Mouse (Mus musculus): Measurements from ENCODE around the gene Upf3b. TPM values are rescaled to one million over a fixed set of nuclear protein-coding genes. Genes with fewer than 3 reads are reported as not detected.
A peak's percentile ranks its signal among the peaks of the same experiment; 100 is the strongest.
"Not testable (repeated sequence)": the region's sequence is repeated elsewhere in the genome, so short reads cannot be mapped to it uniquely, and the experiment has no call there.

Gene Upf3b
- total RNA-seq (2021), result 10 to 100 TPM; 19.9 to 22.7 TPM

DNA sequence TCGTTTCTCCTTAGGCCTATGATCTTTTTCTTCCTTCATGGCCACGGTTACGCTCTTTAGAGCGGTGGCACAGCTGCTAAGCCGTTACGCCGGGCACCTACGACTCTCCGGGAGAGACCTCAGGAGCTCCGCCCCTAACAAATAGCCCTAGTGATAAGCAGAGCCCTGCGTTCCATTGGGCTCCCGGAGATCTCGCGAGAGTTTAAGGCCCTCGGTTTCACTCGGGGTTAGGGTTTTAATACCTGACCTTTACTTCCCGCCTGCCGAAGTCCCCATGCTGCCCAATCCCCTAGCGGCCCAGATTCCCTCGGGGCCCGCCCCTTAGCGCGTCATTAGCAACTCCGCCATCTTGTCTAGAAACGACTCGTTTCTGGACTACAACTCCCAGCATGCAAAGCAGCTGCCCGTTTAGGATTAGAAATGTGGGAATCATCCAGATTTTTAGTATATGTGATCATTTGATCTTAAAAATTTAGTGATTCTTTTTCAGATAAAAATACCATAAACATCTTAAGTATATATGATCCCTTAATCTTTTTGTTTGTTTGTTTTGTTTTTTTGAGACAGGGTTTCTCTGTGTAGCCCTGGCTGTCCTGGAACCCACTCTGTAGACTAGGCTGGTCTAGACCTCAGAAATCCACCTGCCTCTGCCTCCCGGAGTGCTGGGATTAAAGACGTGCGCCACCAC lies at the start of gene Upf3b:
Gene Upf3b, minus strand, starts transcription at position 130 of the 688 bp plus-strand sequence.
- peak; percentile 87 to 89 for DNase-seq

DNA sequence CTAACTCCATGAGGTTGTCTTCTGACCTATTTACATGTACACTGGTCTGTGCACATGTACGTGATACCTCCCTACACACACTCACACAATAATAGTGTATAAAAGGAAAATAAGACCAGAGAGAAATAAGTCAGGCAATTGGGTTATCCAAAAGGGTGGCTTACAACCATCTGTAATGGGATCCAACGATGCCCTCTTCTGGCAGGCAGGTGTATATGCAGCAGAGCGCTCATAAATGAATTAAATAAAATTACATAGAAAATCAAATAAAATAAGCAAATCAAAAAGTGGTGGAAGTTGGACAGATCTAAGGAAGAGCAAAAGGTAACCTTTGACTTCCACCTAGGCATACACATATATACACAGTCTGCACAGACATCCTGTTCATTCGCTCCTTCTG lies 47.7 kb upstream of the Upf3b start:
- DNase-seq, result no peak

DNA sequence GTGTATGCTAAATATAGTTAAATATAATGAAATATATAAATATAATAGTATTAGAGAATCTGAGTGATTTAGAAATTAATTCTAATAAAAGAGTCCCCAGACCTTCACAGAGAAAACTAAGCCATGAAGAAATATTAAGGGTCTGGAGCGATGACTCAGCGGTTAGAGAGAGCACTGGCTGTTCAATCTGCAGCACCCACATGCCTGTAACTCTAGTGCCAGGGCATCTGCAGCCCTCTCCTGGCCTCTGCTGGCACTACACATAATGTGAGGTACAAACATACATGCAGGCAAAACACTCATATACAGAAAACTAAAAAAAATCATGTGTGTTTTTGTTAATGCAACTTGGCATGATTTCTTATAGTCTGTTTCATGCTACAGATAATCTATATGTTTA lies 34.8 kb upstream of the Upf3b start:
- DNase-seq, result no peak

DNA sequence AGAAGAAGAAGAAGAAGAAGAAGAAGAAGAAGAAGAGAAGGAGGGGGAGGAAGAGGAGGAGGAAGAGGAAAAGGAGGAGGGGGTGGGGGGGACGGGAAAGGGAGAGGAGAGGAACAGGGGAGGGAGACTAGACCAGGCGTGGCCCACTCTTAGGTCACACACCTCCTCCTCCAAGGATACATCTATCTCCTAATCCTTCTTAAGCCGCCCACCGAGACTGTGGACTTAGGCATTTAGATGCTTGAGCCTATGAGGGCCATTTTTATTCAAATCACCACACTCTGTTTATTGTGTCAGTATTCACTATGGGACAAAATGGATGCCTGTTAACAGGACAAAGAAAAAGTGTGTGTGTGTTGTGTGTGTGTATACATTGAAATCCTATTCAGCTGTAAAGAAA lies 34.4 kb upstream of the Upf3b start:
- not testable (repeated sequence) for DNase-seq

DNA sequence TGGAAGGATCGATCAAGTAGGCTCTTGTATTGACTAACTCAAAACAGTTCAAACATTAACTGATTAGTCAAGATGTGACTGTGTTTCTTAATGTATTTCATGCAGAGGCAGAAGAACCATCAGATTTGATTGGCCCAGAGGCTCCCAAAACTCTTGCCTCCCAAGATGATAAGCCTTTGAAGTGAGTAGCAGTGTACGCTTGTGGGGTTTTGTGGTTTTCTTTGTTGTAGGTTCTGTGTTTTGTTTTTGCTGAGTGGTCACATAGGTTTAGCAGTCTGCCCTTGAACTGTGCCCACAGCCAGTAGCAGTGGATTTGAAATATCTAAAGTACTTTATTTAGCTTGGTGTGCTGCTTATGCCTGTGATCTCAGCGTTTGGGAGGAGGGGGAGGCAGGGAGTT lies 31.6 kb upstream of the Upf3b start:
- DNase-seq, result no peak

DNA sequence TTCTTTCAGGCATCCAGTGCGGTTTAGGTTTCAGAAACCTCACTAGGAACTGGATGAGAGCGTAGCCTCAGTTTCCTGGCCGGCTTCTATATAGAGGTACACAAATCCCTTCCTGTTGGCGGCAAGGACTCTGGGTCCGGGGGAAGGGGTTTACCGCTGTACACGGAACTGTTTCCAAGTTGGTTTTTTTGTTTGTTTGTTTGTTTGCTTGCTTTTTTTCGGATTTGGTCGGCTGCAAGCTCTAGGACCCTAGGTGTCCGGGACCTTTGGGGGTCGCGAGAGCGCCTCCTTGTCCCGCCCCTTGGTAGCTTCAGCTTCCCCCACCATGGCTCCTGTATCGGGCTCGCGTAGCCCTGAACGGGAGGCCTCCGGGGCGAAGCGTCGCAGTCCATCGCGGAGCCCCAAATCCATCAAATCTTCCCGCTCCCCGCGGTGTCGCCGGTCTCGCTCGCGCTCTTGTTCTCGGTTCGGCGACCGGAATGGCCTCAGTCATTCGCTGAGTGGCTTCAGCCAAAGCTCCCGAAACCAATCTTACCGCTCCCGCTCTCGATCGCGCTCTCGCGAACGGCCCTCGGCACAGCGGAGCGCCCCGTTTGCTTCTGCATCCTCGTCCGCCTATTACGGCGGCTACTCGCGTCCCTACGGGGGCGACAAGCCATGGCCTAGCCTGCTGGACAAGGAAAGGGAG lies 16.7 kb upstream of the Upf3b start, which contains the start of gene Nkap:
Gene Nkap, plus strand, starts transcription at position 125 of the 688 bp plus-strand sequence.
- peak; percentile 67 for DNase-seq

DNA sequence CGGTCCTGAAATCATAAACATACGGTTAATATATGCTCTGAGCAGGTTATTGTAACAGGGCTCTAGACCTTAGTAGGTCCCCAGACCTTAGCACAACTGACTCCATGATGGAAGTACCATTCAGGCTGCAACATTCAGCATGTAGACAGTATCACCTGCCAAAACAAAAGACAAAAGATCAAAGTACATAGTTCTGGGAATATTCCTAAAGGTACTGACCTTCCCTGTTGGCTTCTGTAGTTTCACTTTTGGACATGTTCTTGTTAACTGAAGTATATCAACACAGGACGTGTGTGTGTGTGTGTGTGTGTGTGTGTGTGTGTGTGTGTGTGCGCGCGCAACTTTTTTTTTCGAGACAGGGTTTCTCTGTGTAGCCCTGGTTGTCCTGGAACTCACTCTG lies 15.4 kb upstream of the Upf3b start:
- no peak for DNase-seq

DNA sequence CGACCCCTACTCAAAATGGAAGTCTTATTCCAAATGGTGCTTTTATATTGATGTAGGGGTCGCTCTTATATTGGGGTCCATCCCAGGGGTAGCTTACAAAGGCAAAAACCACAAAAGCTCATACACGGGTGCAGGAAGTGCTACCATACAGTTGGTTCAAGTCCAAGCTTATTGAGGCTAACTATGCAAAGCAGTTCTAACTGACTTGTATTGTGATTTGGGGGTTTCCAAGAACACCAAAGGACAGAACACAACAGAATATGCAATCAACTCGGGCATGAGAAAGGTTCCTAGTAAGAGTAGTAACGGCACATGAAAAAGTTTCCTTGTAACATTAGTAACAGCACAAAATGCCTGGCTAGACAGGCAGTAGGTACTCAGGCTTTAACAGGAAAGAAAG lies 10.1 kb upstream of the Upf3b start:
- DNase-seq, result no peak

DNA sequence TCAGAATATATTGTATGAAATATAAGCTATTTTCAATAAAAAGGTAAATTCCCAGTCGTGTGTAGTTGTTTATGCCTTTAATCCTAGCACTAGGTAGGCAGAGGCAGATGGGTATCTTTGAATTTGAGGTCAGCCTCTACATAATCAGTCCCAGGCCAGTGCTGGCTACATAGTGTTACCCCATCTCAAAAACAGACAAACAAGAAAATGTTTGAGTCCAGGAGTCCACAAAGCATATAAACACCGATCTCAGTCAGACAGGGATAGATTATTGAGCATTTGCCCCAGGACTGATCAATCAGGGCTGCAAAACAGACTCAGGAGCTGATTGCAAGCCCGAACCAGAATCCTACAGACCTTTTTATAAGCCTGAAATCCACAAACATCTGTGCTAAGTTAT lies 9.5 kb upstream of the Upf3b start:
- no peak for DNase-seq

DNA sequence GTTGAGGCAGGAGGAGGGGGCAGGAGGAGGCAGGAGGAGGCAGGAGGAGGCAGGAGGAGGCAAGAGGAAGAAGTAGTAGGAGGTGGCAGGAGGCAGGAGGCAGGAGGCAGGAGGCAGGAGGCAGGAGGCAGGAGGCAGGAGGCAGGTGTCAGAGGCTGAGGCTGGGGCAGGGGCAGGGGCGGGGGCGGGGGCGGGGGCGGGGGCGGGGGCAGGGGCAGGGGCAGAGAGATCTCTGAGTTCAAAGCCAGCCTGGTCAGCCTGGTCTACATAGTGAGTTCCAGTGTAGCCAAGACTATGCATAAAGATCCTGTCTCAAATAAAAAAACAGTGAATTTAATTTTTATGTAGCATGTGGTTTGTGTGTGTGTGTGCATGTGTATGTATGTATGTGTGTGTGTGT lies 7.0 kb upstream of the Upf3b start:
- DNase-seq, result no peak

DNA sequence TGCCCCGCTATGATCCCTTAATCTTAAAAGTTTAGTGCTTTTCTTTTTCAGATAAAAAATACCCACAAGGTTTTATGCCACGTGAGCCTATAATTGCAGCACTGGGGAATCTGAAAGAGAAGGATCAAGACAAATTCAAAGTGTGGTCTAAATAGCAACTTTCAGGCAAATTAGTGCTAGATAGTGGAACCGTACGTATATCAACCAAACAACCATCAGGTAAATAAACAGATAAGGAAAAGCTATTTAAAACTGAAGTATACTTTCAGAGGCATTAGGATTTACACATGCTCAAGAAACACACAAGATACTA lies 715 bp upstream of the Upf3b start:
- DNase-seq, result no peak

DNA sequence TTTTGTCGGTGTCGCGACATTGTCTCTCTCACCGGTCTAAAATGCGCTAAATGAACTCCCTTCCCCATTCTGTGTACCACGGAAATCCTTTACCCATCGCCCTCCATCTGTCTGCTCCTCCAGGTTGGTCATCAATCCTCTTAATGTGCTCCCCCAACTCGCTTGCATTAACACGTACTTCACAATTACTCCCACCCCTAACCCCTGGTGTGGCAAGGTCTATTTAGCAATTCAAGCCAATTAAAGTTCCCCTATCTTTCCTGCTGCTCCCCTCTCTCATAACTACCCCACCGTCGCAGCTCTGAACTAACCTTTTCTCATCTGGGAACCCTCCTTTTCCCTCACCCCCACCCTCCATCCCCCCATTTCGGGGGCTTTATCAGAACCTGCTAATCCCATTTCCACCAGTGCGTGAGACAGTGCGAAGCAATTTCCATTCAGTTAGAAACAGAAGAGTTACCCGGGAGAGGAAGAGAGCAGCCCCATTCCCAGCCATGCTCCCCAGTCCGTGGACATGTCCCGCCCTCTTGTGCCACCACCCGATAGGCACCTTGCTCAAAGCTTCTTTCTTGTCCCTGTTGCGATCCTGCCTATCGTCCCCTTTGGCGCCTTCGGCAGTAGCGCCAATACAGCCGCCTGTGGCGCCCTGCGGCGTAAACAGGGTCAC lies 463 bp downstream of the Upf3b start:
- DNase-seq, result no peak

DNA sequence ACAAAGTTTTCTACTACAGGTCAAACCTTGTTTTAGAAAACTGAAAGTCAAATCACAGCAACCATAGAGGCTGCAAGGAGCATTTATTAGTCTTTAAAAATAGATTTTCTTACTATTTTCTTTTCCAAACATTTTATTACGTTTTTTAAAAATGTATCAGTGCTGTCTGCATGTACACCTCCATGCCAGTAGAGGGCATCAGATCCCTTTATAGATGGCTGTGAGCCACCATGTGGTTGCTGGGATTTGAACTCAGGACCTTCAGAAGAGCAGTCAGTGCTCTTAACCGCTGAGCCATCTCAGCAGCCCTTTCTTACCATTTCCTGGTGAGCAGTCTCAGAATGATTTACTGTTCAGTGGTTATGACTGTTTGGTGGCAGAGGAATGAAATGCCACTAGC lies 6.3 kb downstream of the Upf3b start:
- no peak for DNase-seq

DNA sequence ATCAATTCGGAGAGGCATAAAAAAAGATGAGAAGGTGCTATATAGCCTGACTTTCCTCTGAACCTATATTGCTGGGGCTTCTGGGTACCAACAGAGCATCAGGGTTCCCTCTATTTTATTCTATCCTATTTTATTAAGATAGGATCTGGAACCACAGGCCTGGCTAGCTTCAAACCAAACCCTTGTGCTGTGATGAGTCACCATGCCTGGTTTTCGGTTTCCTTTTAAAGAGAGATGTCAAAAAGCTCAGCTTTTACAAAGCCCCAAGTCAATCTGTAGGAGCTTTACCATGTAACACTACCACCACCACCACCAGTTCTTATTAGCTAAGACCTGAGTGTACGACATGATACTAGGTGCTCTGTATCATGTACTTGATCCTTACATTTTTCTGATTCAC lies 11.4 kb downstream of the Upf3b start:
- DNase-seq, result no peak

DNA sequence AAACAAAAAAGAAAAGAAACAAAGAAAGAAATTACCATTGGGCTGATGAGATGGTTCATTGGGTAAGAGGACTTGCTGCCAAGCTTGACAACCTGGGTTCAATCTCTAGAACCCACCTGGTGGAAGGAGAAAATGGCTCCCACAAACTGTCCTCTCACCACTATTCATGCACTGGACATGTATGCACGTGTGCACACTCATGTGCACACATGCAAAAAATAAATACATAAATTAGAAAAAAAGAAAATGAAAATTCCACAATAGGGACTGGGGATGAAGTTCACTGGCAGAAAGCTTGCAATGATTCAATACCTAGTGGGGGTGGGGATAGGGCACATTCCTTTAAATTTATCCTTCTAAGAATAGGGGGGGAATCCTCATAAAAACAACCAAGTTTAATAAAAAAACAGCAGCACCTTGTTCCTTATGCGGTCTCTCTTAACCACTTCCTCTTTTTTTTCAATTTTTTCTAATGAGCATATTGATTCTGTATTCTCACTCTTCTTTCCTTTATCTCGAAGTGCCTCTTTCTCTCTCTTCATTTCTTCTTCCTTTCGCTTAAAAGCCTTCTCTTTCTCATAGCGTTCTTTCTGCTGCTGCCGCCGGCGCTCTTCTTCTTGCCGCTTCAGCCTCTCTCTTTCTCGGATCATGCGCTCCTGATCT lies 14.9 kb downstream of the Upf3b start:
- no peak for DNase-seq

DNA sequence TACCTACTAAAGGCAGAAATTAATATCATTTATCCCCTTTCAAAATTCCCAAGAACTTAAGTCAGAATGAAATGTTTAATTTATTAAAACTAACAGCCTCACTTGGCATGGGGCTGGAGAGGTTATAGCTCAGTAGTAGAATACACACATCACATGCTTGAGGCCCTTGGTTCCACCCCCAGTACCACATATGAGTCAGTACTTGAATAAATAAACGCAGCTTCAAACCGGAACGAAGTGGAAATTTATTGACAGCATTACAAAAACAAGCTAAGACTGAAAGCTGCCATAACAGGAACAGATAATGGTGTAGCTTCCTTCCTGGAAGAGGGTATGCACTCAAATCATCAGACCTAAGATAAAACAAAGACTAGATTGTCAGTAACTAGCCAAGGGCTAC lies 18.7 kb downstream of the Upf3b start:
- no peak for DNase-seq

DNA sequence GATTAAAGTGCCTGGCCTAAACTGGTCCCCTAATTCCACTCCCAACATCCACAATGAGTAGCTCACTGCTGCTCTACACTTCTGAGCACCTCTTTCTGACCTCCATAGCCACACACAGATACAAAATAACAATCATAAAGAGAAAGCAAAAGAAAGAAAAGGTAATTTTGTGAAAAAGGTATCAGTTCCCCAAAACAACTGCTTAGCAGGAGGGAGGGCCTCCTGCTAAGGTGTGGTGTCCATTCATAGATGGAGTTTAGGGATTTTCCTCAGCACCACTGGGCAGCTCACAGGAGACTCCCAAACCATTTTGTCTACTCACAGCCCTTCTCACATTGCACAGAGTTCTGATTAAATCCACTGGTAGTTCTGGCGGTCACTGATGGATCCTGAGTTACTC lies 21.3 kb downstream of the Upf3b start:
- no peak for DNase-seq

DNA sequence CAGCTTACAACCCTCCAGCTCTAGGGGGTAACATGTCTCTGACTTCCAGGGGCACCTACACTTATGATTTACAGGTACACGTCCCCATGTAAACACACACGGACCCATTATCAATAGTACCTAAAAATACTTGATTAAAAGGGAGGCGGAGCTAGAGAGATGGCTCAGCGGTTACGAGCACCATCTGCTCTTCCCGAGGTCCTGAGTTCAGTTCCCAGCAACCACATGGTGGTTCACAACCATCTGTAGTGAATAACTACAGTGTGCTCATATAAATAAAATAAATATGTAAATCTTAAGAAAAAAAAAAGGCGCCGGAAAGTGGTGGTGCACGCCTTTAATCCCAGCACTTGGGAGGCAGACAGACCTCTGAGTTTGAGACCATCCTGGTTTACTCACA lies 24.5 kb downstream of the Upf3b start:
- no peak for DNase-seq

DNA sequence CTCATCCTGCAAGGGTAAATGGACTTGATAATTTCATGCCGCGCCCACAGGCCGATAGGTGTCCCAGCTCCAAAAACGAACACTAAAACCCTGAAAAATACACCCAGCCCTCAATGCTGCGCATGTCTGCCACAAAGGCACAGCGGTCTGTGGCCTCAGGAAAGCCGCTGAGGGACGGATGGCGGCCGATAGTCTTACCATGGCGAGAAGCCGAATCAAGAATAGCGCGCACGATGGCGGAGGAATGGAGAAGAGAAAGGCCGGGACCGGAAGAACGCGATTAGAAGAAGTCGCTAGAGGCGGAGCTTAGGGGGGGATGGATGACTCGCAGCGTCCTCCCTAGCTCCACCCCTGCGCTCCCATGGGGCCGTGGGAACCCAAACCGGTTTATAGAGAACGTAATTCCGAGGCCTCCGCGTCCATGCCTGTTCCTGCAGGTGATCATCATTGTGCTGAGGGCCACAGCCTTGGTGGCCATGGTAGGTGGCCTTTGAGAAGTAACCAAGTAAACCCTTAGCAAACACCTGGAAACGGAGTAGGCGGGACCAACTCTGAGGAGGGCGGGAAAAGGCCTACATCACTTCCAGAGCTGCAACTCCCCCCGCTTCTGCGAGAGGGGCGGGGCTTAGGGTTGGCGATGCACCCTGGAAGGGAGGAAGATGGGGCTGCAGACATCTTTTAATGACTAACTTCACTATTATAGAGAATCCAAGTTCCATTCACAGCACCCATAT lies 25.0 kb downstream of the Upf3b start, which contains the start of gene Rpl39:
Gene Rpl39, minus strand, starts transcription at position 476 of the 734 bp plus-strand sequence.
- DNase-seq, result peak; percentile 78 to 82

DNA sequence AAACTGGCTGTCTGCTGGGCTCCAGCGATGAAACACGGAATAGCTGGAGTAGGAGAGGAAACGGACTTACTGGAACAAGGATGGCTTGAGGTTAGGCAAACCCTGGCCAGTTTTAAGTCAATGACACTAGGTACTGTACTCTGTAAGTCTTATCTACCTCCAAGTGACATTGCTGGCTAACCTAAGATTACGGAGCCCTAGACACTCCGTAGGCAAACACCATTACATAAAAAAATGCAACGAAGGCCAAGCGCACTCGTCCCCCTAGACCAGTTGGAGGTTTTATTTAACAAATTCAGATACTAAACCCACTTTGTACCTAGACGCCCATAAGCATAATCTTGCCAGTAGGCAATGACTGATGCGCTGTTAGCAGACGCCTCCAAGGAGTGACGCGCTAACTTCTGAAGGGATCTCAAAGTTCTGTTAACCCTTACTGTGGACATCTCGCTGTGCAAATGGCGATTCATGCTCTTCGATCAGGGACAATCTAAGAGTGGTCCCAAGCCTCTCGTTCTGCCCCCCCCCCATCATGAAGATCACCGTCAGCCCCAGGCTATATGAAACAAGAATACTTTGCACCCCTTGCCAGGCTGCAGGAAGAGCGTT lies 25.7 kb downstream of the Upf3b start:
- DNase-seq, result peak in 1 of 2 experiments; percentile 6

DNA sequence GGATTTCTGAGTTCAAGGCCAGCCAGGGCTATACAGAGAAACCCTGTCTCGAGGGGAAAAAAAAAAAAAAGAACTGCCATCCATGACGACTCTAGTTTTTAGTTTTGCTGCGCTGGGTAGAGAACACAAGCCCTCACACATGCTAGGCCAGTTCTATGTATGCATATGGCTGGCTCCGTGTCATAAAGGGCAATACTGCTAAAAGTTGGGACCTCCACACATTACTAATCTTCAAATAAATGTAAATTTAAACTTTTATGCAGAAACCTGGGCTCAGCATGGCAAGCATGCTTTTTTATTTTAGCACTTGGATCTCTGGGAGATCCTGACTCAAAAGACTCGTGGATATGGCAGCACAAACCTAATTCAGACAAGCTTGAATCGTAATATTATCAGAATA lies 28.9 kb downstream of the Upf3b start:
- DNase-seq, result no peak

DNA sequence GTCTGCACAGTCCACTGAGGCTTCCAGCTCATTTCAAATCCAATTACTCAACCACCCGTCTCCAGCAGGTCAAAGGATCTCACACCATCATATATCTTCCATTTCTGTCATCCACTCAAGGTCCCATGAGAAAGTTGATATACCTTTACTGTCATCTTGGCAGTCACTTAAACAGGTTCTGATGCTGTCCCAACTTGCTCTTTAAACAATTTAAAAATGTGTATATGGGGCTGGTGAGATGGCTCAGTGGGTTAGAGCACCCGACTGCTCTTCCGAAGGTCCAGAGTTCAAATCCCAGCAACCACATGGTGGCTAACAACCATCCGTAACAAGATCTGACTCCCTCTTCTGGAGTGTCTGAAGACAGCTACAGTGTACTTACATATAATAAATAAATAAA lies 29.8 kb downstream of the Upf3b start:
- DNase-seq, result not testable (repeated sequence)
